Mouse (Mus musculus): ENCODE data around the gene Cntn4. TPM values are rescaled to one million over a fixed set of nuclear protein-coding genes. Genes with fewer than 3 reads are reported as not detected.

The Cntn4 gene
- total RNA-seq, 1 experiment from 2014 or later: 0.97 TPM

GRCm38 (mm10) chr6:106078629-106079028, 401.2 kb downstream of the Cntn4 start:
- no peak for DNase-seq

- no peak for DNase-seq
Measured at GRCm38 (mm10) chr6:106097856-106098255, 420.4 kb downstream of the Cntn4 start.

- DNase-seq: peak; percentile 50
Measured at GRCm38 (mm10) chr6:106118523-106119081, 441.1 kb downstream of the Cntn4 start.

GRCm38 (mm10) chr6:106153530-106153929, 476.1 kb downstream of the Cntn4 start:
- no peak for DNase-seq

GRCm38 (mm10) chr6:106155362-106155761, 477.9 kb downstream of the Cntn4 start:
- DNase-seq: no peak

- DNase-seq: no peak
Measured at GRCm38 (mm10) chr6:106177546-106177945, 500.1 kb downstream of the Cntn4 start.

GRCm38 (mm10) chr6:106181596-106181995, 504.1 kb downstream of the Cntn4 start:
- no peak for DNase-seq

GRCm38 (mm10) chr6:106200974-106201373, 523.5 kb downstream of the Cntn4 start:
- no peak for DNase-seq

GRCm38 (mm10) chr6:106207401-106207800, 529.9 kb downstream of the Cntn4 start:
- DNase-seq: peak; percentile 48

GRCm38 (mm10) chr6:106213071-106213470, 535.6 kb downstream of the Cntn4 start:
- DNase-seq: peak; percentile 1

- no peak for DNase-seq
Measured at GRCm38 (mm10) chr6:106237046-106237948, 559.8 kb downstream of the Cntn4 start.

- no peak for DNase-seq
Measured at GRCm38 (mm10) chr6:106241553-106241952, 564.1 kb downstream of the Cntn4 start.

- DNase-seq: no peak
Measured at GRCm38 (mm10) chr6:106263396-106263795, 585.9 kb downstream of the Cntn4 start.

- DNase-seq: no peak
Measured at GRCm38 (mm10) chr6:106265487-106265886, 588.0 kb downstream of the Cntn4 start.

- no peak for DNase-seq
Measured at GRCm38 (mm10) chr6:106266304-106266703, 588.8 kb downstream of the Cntn4 start.

GRCm38 (mm10) chr6:106268723-106269122, 591.3 kb downstream of the Cntn4 start:
- DNase-seq: no peak

GRCm38 (mm10) chr6:106277139-106277538, 599.7 kb downstream of the Cntn4 start:
- DNase-seq: no peak

- DNase-seq: no peak
Measured at GRCm38 (mm10) chr6:106281621-106282020, 604.2 kb downstream of the Cntn4 start.

GRCm38 (mm10) chr6:106283815-106284214, 606.4 kb downstream of the Cntn4 start:
- no peak for DNase-seq

GRCm38 (mm10) chr6:106299451-106299850, 622.0 kb downstream of the Cntn4 start:
- no peak for DNase-seq

GRCm38 (mm10) chr6:106300179-106300578, 622.7 kb downstream of the Cntn4 start:
- no peak for DNase-seq

- no peak for DNase-seq
Measured at GRCm38 (mm10) chr6:106302435-106302834, 625.0 kb downstream of the Cntn4 start.

- DNase-seq: no peak
Measured at GRCm38 (mm10) chr6:106328987-106329386, 651.5 kb downstream of the Cntn4 start.

GRCm38 (mm10) chr6:106329636-106330035, 652.2 kb downstream of the Cntn4 start:
- peak; percentile 3 for DNase-seq
